Mouse (Mus musculus) bone marrow, adult 2 months (tissue): Measurements from ENCODE around the gene Musk.

ENCODE experiments used
- CTCF ChIP-seq: fragments of 200-500 bp; IDR thresholded peaks from 2 replicates; pipeline ENCODE4 v1.5.1; 2011; ENCODE audit warnings: low read length, control low read depth; ENCODE audit not compliant: control insufficient read depth, insufficient read depth
- POLR2A ChIP-seq: fragments of 200-500 bp; IDR thresholded peaks from 2 replicates; pipeline ENCODE4 v1.6.1; 2011; ENCODE audit warnings: low read depth, mild to moderate bottlenecking, control low read depth, low read length, borderline replicate concordance; ENCODE audit not compliant: control insufficient read depth

- no peak for TF ChIP-seq CTCF
- TF ChIP-seq POLR2A: no peak
Measured at GRCm38 (mm10) chr4:58303862-58304261, 18.1 kb downstream of the Musk start.
